Mouse (Mus musculus): Measurements from ENCODE around the gene Apoc3.

GRCm38 (mm10) chr9:46224945-46225660, 10.3 kb downstream of the Apoc3 start:
- TF ChIP-seq CTCF (IDR thresholded peaks at IDR 0.05) (no peak), EP300 (IDR thresholded peaks at IDR 0.05; ENCODE audit: insufficient read depth, low read depth, low read length) (no peak), POLR2A (IDR thresholded peaks at IDR 0.05; ENCODE audit: insufficient read depth, low read depth, low read length) (no peak)
